Mouse (Mus musculus) embryonic facial prominence, embryonic 15.5 days (tissue): ENCODE measurements around the gene Efna4. TPM values are rescaled to one million over a fixed set of nuclear protein-coding genes. Genes with fewer than 3 reads are reported as not detected.
A peak's percentile ranks its signal among the peaks of the same experiment; 100 is the strongest.

Source experiments
- ATAC-seq: fragments of 200-750 bp; cut with Nextera tagmentation; 2 replicates; pipeline ENCODE4 v1.8.0; 2017; ENCODE audit warnings: low read depth, moderate TSS enrichment; ENCODE audit not compliant: insufficient number of reproducible peaks, low FRiP score, low TSS enrichment
- H3K27ac ChIP-seq: fragments of 300-500 bp; sonication (generic); replicated peaks from 2 replicates; pipeline ENCODE4 v1.5.1; 2015; ENCODE audit warnings: mild to moderate bottlenecking, inconsistent platforms
- H3K27me3 ChIP-seq: fragments of 300-500 bp; sonication (generic); 2 replicates; pipeline ENCODE4 v1.6.1; 2015; ENCODE audit warnings: inconsistent platforms
- H3K36me3 ChIP-seq: fragments of 300-500 bp; sonication (generic); 2 replicates; pipeline ENCODE4 v1.6.1; 2015; ENCODE audit warnings: mild to moderate bottlenecking, inconsistent platforms
- H3K4me1 ChIP-seq: fragments of 300-500 bp; sonication (generic); 2 replicates; pipeline ENCODE4 v1.6.1; 2015; ENCODE audit warnings: inconsistent platforms
- H3K4me2 ChIP-seq: fragments of 300-500 bp; sonication (generic); replicated peaks from 2 replicates; pipeline ENCODE4 v1.6.1; 2015; ENCODE audit warnings: mild to moderate bottlenecking, inconsistent platforms
- H3K4me3 ChIP-seq: fragments of 300-500 bp; sonication (generic); replicated peaks from 2 replicates; pipeline ENCODE4 v1.5.1; 2015; ENCODE audit warnings: mild to moderate bottlenecking, inconsistent platforms
- H3K9ac ChIP-seq: fragments of 300-500 bp; sonication (generic); 2 replicates; pipeline ENCODE4 v1.6.1; 2015; ENCODE audit warnings: inconsistent platforms
- H3K9me3 ChIP-seq: fragments of 300-500 bp; sonication (generic); replicated peaks from 2 replicates; pipeline ENCODE4 v1.6.1; 2016; ENCODE audit warnings: inconsistent platforms
- WGBS: fragments of 180-500 bp; shearing (Covaris S2); methylation state at CpG from one replicate; pipeline ENCODE4 v1.1.7; 2015; 5-methylcytosine and 5-hydroxymethylcytosine counted together
- polyA plus RNA-seq: library from polyadenylated mRNA; unstranded; fragments of >200 nt; fragmentation: Nextera tagmentation; extraction: Ambion mirVana; gene quantifications from 2 replicates; pipeline ENCODE4 v1.2.1, GENCODE M21; 2015

Gene Efna4
- polyA plus RNA-seq, 1 experiment from 2014 or later, result 31.0 TPM

DNA sequence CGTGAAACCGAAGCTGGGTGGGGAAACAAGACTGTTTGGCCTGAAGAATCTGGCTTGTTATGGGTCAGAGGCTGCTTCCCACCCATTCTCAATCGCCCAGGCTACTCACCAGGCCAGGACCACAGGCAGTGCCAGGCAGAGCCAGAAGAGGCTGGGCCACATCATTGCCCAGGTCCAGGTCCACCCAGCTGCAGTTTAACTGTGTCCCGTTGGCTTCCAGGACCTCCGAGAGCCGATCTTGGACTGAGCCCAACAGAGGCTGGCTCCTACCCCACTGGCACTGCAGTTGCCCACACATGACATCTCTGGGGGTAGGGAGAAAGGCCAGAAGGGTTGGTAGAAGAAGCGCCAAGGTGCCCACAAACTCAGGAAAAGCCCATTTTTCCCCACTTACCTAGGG lies 5.5 kb upstream of the Efna4 start:
- Histone ChIP-seq H3K27ac (no peak overlapping the region), H3K4me2 (no peak overlapping the region), H3K4me3 (no peak overlapping the region), H3K4me1 (peaks cover 27% of the 10 kb centered on the region), H3K9ac (no peak overlapping the region), H3K27me3 (no peaks in the 10 kb centered on the region; the same call in 1 of the 2 replicates), H3K36me3 (peaks cover 44% of the 10 kb centered on the region), H3K9me3 (no peaks in the 10 kb centered on the region)
- no peak for ATAC-seq
- WGBS, result 74% methylated on average over 7 of the region's 7 CpGs

DNA sequence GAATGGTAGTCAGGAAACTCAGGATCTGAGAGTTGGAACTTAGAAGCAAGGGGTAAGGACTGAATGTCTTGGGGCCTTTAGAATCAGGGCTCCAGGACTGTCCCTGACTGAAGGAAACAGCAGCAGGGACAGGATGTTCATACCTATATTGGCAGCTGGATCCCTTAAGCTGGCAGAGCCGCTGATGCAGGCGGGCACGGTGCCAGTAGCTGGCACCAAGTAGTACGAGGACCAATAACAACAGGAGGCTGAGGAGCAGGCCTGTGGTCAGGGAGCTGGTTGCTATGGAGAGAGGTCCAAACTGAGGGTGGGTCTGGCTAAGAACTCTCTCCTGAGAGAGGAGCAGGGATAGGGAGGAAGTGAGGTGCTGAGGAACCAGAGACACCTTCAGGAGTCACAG lies 4.0 kb upstream of the Efna4 start:
- peaks cover 39% of the 10 kb centered on the region for H3K36me3 ChIP-seq
- no peak overlapping the region for H3K27ac ChIP-seq
- WGBS, result 90% methylated on average over 4 of the region's 4 CpGs
- ATAC-seq, result no peak
- H3K27me3 ChIP-seq, result no peaks in the 10 kb centered on the region
- no peak overlapping the region for H3K4me2 ChIP-seq
- no peak overlapping the region for H3K9ac ChIP-seq
- H3K4me1 ChIP-seq, result peaks cover 34% of the 10 kb centered on the region
- H3K4me3 ChIP-seq, result no peak overlapping the region
- H3K9me3 ChIP-seq, result no peaks in the 10 kb centered on the region

DNA sequence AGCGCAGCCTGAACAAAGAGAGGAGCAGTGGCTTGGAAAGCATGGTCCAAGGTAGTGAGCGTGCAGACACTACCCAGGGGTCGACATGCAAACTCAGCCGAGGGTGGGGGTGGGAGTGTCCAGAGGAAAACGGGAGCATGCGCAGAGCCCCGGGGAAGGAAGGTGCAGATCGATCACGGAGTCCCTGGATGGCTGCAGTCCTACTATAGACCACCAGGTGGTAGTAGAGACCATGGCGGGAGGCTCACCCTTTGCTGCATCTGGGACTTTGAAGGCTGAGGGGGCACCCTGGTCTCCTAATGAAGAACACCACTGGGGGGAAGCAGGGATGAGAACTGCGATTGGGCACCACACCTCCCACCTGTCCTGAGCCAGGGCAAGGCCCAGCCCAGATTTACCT lies 2.6 kb upstream of the Efna4 start:
- no peak overlapping the region for H3K27ac ChIP-seq
- H3K36me3 ChIP-seq, result peaks cover 37% of the 10 kb centered on the region
- H3K27me3 ChIP-seq, result no peaks in the 10 kb centered on the region
- peaks cover 47% of the 10 kb centered on the region for H3K4me1 ChIP-seq
- peak overlapping the region; percentile 51 for H3K4me2 ChIP-seq
- H3K9ac ChIP-seq, result no peak overlapping the region
- peak overlapping the region; percentile 24 for H3K4me3 ChIP-seq
- H3K9me3 ChIP-seq, result no peaks in the 10 kb centered on the region
- ATAC-seq, result no peak
- WGBS, result 9% methylated on average over 11 of the region's 11 CpGs

DNA sequence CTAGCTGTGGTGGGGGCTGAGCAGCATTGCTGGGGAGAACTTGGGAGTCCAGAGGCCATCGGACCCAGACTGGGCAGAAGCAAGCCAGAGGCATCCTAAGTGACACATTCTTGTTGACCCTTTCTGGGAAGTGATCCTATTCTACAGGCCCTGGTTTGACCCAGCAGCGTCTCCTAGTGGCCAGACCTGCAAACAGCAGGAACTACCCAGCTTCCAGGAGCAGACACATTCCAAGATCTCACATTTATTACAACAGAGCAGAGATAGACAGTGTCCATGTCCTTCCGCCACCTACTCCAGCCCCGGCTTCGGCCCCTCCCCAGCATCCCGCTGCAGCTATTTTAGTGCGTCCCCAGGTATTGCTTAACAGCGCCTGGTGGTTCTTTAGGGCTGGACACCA lies 1.6 kb upstream of the Efna4 start:
- Histone ChIP-seq H3K36me3 (peaks cover 37% of the 10 kb centered on the region), H3K9ac (no peak overlapping the region), H3K4me3 (0 out of 2 replicates have a peak overlapping the region, but pooled peaks have one; percentile 94), H3K4me2 (no peak overlapping the region), H3K27me3 (no peaks in the 10 kb centered on the region), H3K27ac (0 out of 2 replicates have a peak overlapping the region, but pooled peaks have one; percentile 91), H3K4me1 (peaks cover 47% of the 10 kb centered on the region), H3K9me3 (no peaks in the 10 kb centered on the region)
- 28% methylated on average over 8 of the region's 8 CpGs for WGBS
- ATAC-seq, result no peak

DNA sequence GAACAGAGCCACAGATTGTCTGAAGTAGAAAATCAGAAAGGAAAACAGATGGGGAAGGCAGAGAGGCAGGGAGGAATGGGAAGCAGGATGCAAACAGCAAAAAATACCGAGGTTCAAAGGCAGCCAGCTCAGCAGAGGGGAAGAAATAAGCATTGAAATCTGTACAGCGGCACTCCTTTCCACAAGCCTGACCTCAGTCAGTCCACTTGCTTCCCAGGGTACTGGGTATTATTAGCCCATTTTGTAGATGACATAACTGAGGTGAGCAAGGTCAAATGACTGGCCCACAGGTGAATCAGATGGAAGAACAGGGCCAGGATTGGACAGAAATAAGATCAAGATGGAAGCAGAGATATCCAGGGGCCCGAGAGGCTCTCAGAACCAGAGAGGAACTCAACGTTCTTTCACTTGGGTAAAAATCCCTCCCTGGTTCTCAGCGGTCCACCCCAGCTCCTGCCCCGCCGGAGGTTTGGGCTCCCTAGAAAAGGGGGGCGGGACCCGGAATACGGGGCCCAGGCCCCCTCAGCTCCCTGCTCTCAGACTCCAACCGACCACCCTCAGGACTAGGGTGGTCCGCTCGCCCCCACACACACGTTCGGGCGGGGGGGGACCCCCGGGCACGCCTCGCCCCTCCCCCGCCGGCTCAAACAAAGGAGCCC lies 637 bp downstream of the Efna4 start:
- Histone ChIP-seq H3K4me3 (peak overlapping the region; percentile 94), H3K4me1 (peaks cover 58% of the 10 kb centered on the region), H3K27ac (peak overlapping the region; percentile 91), H3K36me3 (peaks cover 35% of the 10 kb centered on the region), H3K4me2 (peak overlapping the region; percentile 58), H3K27me3 (no peaks in the 10 kb centered on the region), H3K9ac (peak overlapping the region; percentile 87), H3K9me3 (no peaks in the 10 kb centered on the region)
- WGBS, result under 1% methylated on average over 21 of the region's 21 CpGs
- ATAC-seq, result peak; percentile 26; the same call in 1 of the 2 replicates

DNA sequence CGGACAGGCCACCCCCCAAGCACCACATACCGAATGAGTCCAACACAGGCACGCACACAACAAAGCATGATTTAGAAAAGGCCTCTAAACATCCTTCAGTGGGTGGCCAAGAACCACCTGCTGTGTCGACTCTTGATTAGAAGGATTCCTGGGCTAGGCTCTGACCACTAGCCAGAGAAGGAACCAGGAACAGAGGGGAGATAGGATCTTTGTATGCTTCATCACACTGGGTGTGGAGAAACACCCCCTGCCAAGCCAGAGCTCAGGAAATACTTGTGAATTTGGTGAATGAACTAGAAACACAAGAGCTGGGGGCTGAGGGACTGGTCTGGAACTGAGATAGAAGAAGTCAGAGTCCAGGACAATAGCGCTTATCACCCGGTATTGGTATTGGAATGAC lies 1.3 kb downstream of the Efna4 start:
- peak overlapping the region; percentile 91 for H3K27ac ChIP-seq
- H3K4me1 ChIP-seq, result peaks cover 64% of the 10 kb centered on the region
- no peak for ATAC-seq
- H3K4me3 ChIP-seq, result peak overlapping the region; percentile 94
- WGBS, result 5% methylated on average over 6 of the region's 6 CpGs
- peak overlapping the region; percentile 58 for H3K4me2 ChIP-seq
- H3K9ac ChIP-seq, result peak overlapping the region; percentile 87
- H3K9me3 ChIP-seq, result no peaks in the 10 kb centered on the region
- H3K36me3 ChIP-seq, result peaks cover 30% of the 10 kb centered on the region
- no peaks in the 10 kb centered on the region for H3K27me3 ChIP-seq

DNA sequence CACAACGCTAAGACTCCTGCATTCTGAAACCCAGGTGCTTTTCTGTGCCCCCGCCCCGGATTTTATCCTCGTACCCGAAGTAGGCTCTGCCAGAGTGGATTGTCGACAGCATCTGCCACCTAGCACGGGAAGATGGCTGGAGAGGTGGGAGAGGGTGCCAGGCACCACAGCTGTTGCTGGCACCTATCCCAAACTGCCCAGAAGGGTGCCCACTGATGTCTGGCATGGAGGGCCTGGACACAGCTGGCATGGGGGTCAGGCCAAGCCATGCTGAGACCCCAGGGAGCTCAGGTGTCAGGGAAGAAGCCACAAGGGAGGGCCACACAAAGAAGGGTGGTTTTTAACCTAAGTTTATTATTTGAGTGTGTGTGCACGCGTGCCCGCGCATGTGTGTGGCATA lies 4.8 kb downstream of the Efna4 start:
- whole genome bisulfite sequencing, result 70% methylated on average over 11 of the region's 11 CpGs
- peaks cover 51% of the 10 kb centered on the region for H3K4me1 ChIP-seq
- peaks cover 30% of the 10 kb centered on the region for H3K36me3 ChIP-seq
- no peak overlapping the region for H3K4me2 ChIP-seq
- H3K9me3 ChIP-seq, result no peaks in the 10 kb centered on the region
- H3K4me3 ChIP-seq, result no peak overlapping the region
- no peak for ATAC-seq
- H3K27me3 ChIP-seq, result no peaks in the 10 kb centered on the region
- no peak overlapping the region for H3K9ac ChIP-seq
- 0 out of 2 replicates have a peak overlapping the region, but pooled peaks have one; percentile 5 for H3K27ac ChIP-seq

DNA sequence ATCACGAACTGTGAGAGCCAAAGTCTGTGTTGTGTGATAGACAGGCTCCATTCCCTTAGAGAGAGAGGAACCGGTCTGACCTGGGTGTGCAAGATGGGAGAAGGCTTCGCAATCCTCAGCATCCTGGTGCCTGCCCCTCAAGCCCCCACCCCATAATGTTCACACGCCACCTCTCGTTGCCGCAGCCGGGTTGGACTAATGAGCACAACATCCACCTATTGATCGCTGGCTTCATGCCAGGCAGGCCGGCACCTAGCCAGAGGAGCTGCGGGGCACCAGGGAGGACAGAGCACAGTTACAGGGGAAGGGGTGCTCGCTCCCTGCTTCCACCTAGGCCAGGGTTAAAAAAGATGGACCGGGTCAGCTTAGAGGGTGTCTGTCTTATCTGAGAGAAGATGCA lies 5.4 kb downstream of the Efna4 start:
- Histone ChIP-seq H3K27ac (no peak overlapping the region), H3K36me3 (peaks cover 30% of the 10 kb centered on the region), H3K4me2 (no peak overlapping the region), H3K4me3 (no peak overlapping the region), H3K9me3 (no peaks in the 10 kb centered on the region), H3K9ac (no peak overlapping the region), H3K27me3 (no peaks in the 10 kb centered on the region), H3K4me1 (peaks cover 50% of the 10 kb centered on the region)
- ATAC-seq, result no peak
- WGBS, result 42% methylated on average over 12 of the region's 12 CpGs

DNA sequence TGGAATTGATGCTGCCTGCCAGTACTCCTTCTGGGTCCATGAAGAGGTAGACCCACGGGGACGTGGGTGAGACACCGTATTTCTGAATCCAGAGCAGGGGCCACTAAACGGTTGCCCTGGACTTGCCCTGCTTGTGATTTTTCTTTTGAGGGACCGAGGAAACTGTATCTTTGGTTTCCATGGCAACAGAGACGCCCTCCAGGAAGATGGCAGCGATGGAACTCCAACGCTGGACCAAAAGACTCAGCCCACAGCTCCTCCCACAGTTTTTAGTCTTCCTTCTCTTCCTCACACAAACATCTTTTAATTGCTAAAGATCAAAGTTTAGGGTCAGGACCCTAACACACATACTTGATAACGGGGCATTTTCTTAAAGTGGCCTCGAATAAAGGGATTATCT lies 5.8 kb downstream of the Efna4 start:
- Histone ChIP-seq H3K4me3 (no peak overlapping the region), H3K4me2 (no peak overlapping the region), H3K9ac (no peak overlapping the region), H3K9me3 (no peaks in the 10 kb centered on the region), H3K27ac (peak overlapping the region; percentile 39), H3K36me3 (peaks cover 30% of the 10 kb centered on the region), H3K4me1 (peaks cover 45% of the 10 kb centered on the region), H3K27me3 (no peaks in the 10 kb centered on the region)
- no peak for ATAC-seq
- WGBS, result 35% methylated on average over 10 of the region's 10 CpGs

DNA sequence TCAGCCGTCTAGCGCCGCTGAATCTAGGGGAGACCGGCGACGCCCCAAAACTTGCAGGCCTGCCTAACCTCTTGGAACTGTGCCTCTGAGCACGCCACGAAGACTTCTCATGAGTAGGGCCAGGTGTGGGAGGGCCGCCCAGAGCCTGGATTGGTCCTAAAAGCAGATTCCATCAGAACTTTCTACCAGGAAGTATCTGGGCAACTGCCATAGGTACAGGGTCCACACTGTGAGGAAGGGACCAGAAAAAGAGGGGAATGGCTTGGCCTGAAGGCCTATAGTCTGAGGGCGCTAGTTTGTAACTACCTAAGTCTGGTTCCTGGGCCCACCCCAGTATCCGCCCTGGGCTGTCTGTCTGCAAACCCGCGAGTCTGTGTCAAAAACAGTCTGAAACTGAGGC lies 6.3 kb downstream of the Efna4 start:
- peaks cover 30% of the 10 kb centered on the region for H3K36me3 ChIP-seq
- no peak for ATAC-seq
- H3K4me2 ChIP-seq, result no peak overlapping the region
- no peaks in the 10 kb centered on the region for H3K27me3 ChIP-seq
- peaks cover 42% of the 10 kb centered on the region for H3K4me1 ChIP-seq
- H3K4me3 ChIP-seq, result no peak overlapping the region
- 46% methylated on average over 13 of the region's 13 CpGs for WGBS
- H3K27ac ChIP-seq, result peak overlapping the region; percentile 39
- H3K9me3 ChIP-seq, result no peaks in the 10 kb centered on the region
- H3K9ac ChIP-seq, result no peak overlapping the region

DNA sequence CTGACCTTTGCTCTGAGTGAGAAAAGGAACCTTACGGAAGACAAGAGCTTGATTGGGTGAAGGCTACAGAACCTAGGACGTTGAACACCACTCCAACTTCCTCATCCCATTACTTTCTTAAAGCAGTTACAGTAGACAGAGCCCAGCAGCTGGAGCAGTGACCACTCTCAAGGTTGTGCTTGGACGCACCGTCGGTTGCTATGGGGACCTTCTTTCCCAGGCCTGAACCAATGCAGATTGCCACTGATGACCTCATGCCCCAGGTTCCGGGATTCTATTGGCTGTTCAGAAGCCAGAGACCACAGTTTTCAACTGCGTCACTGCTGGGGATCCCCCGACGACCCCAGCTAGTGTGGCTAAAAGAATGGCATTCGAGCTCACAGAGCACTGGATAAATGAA lies 6.9 kb downstream of the Efna4 start:
- ATAC-seq, result no peak
- Histone ChIP-seq H3K27ac (peak overlapping the region; percentile 34; the same call in 1 of the 2 replicates), H3K9me3 (no peaks in the 10 kb centered on the region), H3K4me2 (no peak overlapping the region), H3K27me3 (no peaks in the 10 kb centered on the region), H3K9ac (no peak overlapping the region), H3K4me1 (peaks cover 36% of the 10 kb centered on the region), H3K36me3 (peaks cover 30% of the 10 kb centered on the region), H3K4me3 (no peak overlapping the region)
- 29% methylated on average over 10 of the region's 10 CpGs for WGBS

DNA sequence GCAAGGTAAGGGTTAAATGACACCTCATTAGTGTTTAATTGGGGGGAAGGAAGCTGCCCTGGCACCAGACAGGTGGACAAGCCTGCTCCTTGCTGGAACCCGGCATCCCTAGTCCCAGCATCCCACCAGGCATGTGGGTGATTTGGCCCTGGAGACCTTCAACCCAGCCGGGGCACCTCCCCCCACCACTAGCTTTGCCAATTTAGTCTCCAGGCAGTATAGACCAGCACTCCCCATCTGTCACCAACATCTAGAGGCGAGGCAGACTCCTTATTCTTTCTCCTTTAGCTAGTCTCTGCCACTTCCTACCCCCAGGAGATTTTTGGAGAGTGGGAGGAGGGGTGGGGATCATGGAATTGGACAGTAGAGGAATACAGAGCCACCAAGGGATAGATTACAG lies 7.5 kb downstream of the Efna4 start:
- WGBS, result 42% methylated on average over 3 of the region's 3 CpGs

More for the DNA sequence above, 7.5 kb downstream of the Efna4 start:
- H3K4me1 ChIP-seq, result peaks cover 31% of the 10 kb centered on the region
- H3K4me2 ChIP-seq, result no peak overlapping the region
- H3K9me3 ChIP-seq, result no peaks in the 10 kb centered on the region
- ATAC-seq, result no peak
- no peaks in the 10 kb centered on the region for H3K27me3 ChIP-seq
- H3K9ac ChIP-seq, result no peak overlapping the region
- H3K27ac ChIP-seq, result no peak overlapping the region
- H3K4me3 ChIP-seq, result no peak overlapping the region
- H3K36me3 ChIP-seq, result peaks cover 28% of the 10 kb centered on the region
